Comparison of ENCODE assay signal across 11 mouse cellular contexts in genomic region chr13:101810667-101811066, GRCm38 (mm10). TPM values are rescaled to one million over a fixed set of nuclear protein-coding genes. Genes with fewer than 3 reads are reported as not detected.
A peak's percentile ranks its signal among the peaks of the same experiment; 100 is the strongest.
DNase-seq lines count a peak whose midpoint lies in the region; ATAC-seq and TF ChIP-seq lines count a peak whose summit lies in the region.
"Had no signal": no experiment of that assay in that cellular context is flagged by ENCODE, and none has a peak within 500 bp of the region (broad histone marks: within the 10 kb centered on the region; RNA-seq: fewer than 3 reads in every experiment).

No protein-coding gene starts in this region.

- no peaks in the 10 kb centered on the region for H3K36me3 ChIP-seq in forebrain, embryonic 13.5 days (ENCODE audit: poor library complexity, severe bottlenecking)
- H3K36me3 ChIP-seq in forebrain, embryonic 14.5 days (ENCODE audit: control insufficient read depth, insufficient read depth, low read length): no peaks in the 10 kb centered on the region
- no peaks in the 10 kb centered on the region for H3K36me3 ChIP-seq in midbrain, postnatal 0 days (ENCODE audit: insufficient read depth, low read length)
- no peaks in the 10 kb centered on the region for H3K36me3 ChIP-seq in midbrain, embryonic 10.5 days
- H3K36me3 ChIP-seq: embryonic facial prominence, embryonic 13.5 days; neural tube, embryonic 12.5 days had no signal

- H3K27ac ChIP-seq in forebrain, embryonic 13.5 days: no peak overlapping the region
- no peak overlapping the region for H3K27ac ChIP-seq in forebrain, embryonic 14.5 days (ENCODE audit: low read depth, low read length)
- H3K27ac ChIP-seq in midbrain, postnatal 0 days (ENCODE audit: low read depth, low read length): no peak overlapping the region
- H3K27ac ChIP-seq in midbrain, embryonic 10.5 days (replicated peaks): no peak overlapping the region
- H3K27ac ChIP-seq: embryonic facial prominence, embryonic 13.5 days; neural tube, embryonic 12.5 days had no signal

- peaks cover 20% of the 10 kb centered on the region for H3K4me1 ChIP-seq in forebrain, embryonic 13.5 days
- H3K4me1 ChIP-seq in forebrain, embryonic 14.5 days (ENCODE audit: control insufficient read depth, insufficient read depth, low read length): peaks cover 2% of the 10 kb centered on the region; the same call in 1 of the 2 replicates
- no peaks in the 10 kb centered on the region; the same call in 1 of the 2 replicates for H3K4me1 ChIP-seq in midbrain, postnatal 0 days (ENCODE audit: insufficient read depth, low read length)
- peaks cover 25% of the 10 kb centered on the region for H3K4me1 ChIP-seq in midbrain, embryonic 10.5 days

- ATAC-seq in forebrain, embryonic 13.5 days: 0 out of 2 replicates have a peak, but pooled peaks have one; percentile 27
- no peak for ATAC-seq in forebrain, embryonic 14.5 days
- ATAC-seq in midbrain, postnatal 0 days (ENCODE audit: low FRiP score): no peak
- no peak for ATAC-seq in activated CD4-positive, CD25-positive, alpha-beta regulatory T cell, adult 4 months

- no peak for DNase-seq in forebrain, embryonic 14.5 days (ENCODE audit: low spot score)
- peak; percentile 65 for DNase-seq in midbrain, postnatal 0 days (ENCODE audit: low spot score)
- DNase-seq in midbrain, embryonic 10.5 days (ENCODE audit: low spot score): no peak
- peak; percentile 60 for DNase-seq in layer of hippocampus, adult 9-11 months
- DNase-seq in right cerebral cortex, postnatal 4 days: peak; percentile 32
- no peak for DNase-seq in MN1 (ENCODE audit: low spot score)
- DNase-seq: lung, embryonic 14.5 days had no signal

- 82% methylated on average over 7 of the region's 7 CpGs for WGBS in forebrain, embryonic 13.5 days
- 84% methylated on average over 7 of the region's 7 CpGs for WGBS in forebrain, embryonic 14.5 days
- 64% methylated on average over 7 of the region's 7 CpGs for WGBS in midbrain, postnatal 0 days
- 82% methylated on average over 7 of the region's 7 CpGs for WGBS in midbrain, embryonic 10.5 days

- no peak overlapping the region for H3K4me3 ChIP-seq in forebrain, embryonic 13.5 days
- H3K4me3 ChIP-seq in forebrain, embryonic 14.5 days (ENCODE audit: low read depth, low read length): no peak overlapping the region
- H3K4me3 ChIP-seq in midbrain, postnatal 0 days (ENCODE audit: low read depth, low read length): no peak overlapping the region
- no peak overlapping the region for H3K4me3 ChIP-seq in midbrain, embryonic 10.5 days
- H3K4me3 ChIP-seq: embryonic facial prominence, embryonic 13.5 days; neural tube, embryonic 12.5 days had no signal

- H3K9ac ChIP-seq in forebrain, embryonic 13.5 days: no peak overlapping the region
- H3K9ac ChIP-seq in forebrain, embryonic 14.5 days (ENCODE audit: low read length): no peak overlapping the region
- no peak overlapping the region for H3K9ac ChIP-seq in midbrain, postnatal 0 days (replicated peaks; ENCODE audit: low read length, poor library complexity, severe bottlenecking)
- H3K9ac ChIP-seq: embryonic facial prominence, embryonic 13.5 days; lung, embryonic 14.5 days; neural tube, embryonic 12.5 days had no signal

- H3K4me2 ChIP-seq in forebrain, embryonic 13.5 days: no peak overlapping the region
- H3K4me2 ChIP-seq in forebrain, embryonic 14.5 days (ENCODE audit: low read length): no peak overlapping the region
- H3K4me2 ChIP-seq in midbrain, postnatal 0 days (ENCODE audit: low read depth, low read length, poor library complexity, severe bottlenecking): no peak overlapping the region
- H3K4me2 ChIP-seq: embryonic facial prominence, embryonic 13.5 days; lung, embryonic 14.5 days; neural tube, embryonic 12.5 days had no signal

- no peaks in the 10 kb centered on the region for H3K27me3 ChIP-seq in forebrain, embryonic 13.5 days
- no peaks in the 10 kb centered on the region for H3K27me3 ChIP-seq in forebrain, embryonic 14.5 days (replicated peaks; ENCODE audit: control insufficient read depth, insufficient read depth, low read length)
- no peaks in the 10 kb centered on the region for H3K27me3 ChIP-seq in midbrain, postnatal 0 days (ENCODE audit: insufficient read depth, low read length)
- peaks cover 5% of the 10 kb centered on the region; the same call in 1 of the 2 replicates for H3K27me3 ChIP-seq in midbrain, embryonic 10.5 days (ENCODE audit: low read depth, poor library complexity, severe bottlenecking)
- H3K27me3 ChIP-seq: embryonic facial prominence, embryonic 13.5 days; neural tube, embryonic 12.5 days had no signal

- no peak for TF ChIP-seq CTCF in midbrain, postnatal 0 days (IDR thresholded peaks at IDR 0.05)

- no peaks in the 10 kb centered on the region for H3K9me3 ChIP-seq in forebrain, embryonic 13.5 days (replicated peaks)
- H3K9me3 ChIP-seq in forebrain, embryonic 14.5 days (replicated peaks; ENCODE audit: control insufficient read depth, low read length): no peaks in the 10 kb centered on the region
- no peaks in the 10 kb centered on the region for H3K9me3 ChIP-seq in midbrain, postnatal 0 days (ENCODE audit: low read length)
- H3K9me3 ChIP-seq in midbrain, embryonic 10.5 days (replicated peaks): no peaks in the 10 kb centered on the region
- H3K9me3 ChIP-seq: embryonic facial prominence, embryonic 13.5 days had no signal

RNA-seq across cellular contexts. Expression of gene Pik3r1, which starts 42.6 kb away (rescaled TPM):
- polyA plus RNA-seq in forebrain, embryonic 13.5 days (2015; fragmentation: Nextera tagmentation; extraction: Ambion mirVana): 20.9 and 23.9 TPM in 2 replicates
- polyA plus RNA-seq in forebrain, embryonic 14.5 days (2014; fragmentation: Nextera tagmentation; extraction: Ambion mirVana): 26.8 and 41.6 TPM in 2 replicates
- 99.2 and 116 TPM in 2 replicates for total RNA-seq in midbrain, postnatal 0 days (2014; rRNA removed)
- polyA plus RNA-seq in midbrain, postnatal 0 days (2015; fragmentation: Nextera tagmentation; extraction: Ambion mirVana): 43.0 and 54.4 TPM in 2 replicates
- polyA plus RNA-seq in midbrain, embryonic 10.5 days (2016; fragmentation: Nextera tagmentation; extraction: Ambion mirVana): 14.8 and 16.4 TPM in 2 replicates
- 10 to 100 TPM; 62.7 to 97.2 TPM for polyA plus RNA-seq in activated CD4-positive, CD25-positive, alpha-beta regulatory T cell, adult 4 months (2017; shearing (Covaris generic))

Comparison
In these comparisons a context has a peak if more than half of its experiments do, and no peak if none do; other contexts are left out.
1. DNase-seq: peak in midbrain, postnatal 0 days (single experiment), layer of hippocampus, adult 9-11 months (single experiment) and right cerebral cortex, postnatal 4 days (single experiment); none in forebrain, embryonic 14.5 days (single experiment), midbrain, embryonic 10.5 days (single experiment) and MN1 (single experiment).